Mouse (Mus musculus) thymus, adult 2 months (tissue): ENCODE results near the gene Kirrel3.

Experiments used
- CTCF ChIP-seq: fragments of 200-500 bp; IDR thresholded peaks from 2 replicates; pipeline ENCODE4 v1.5.1; 2012; ENCODE audit warnings: mild to moderate bottlenecking, control low read depth, low read length, moderate library complexity, borderline replicate concordance; ENCODE audit not compliant: control insufficient read depth, poor library complexity, insufficient read depth; ENCODE audit errors: extremely low read depth
- POLR2A ChIP-seq: fragments of 200-500 bp; IDR thresholded peaks from 2 replicates; pipeline ENCODE4 v1.6.1; 2012; ENCODE audit warnings: mild to moderate bottlenecking, low read length, control low read depth, moderate library complexity; ENCODE audit not compliant: control insufficient read depth, poor library complexity, insufficient read depth; ENCODE audit errors: extremely low read depth

- TF ChIP-seq POLR2A (no peak), CTCF (no peak)
Measured at GRCm38 (mm10) chr9:35048449-35048848, 562.8 kb downstream of the Kirrel3 start.
